Mouse (Mus musculus) bone marrow, adult 2 months (tissue): ENCODE data around the gene Rabep1. TPM values are rescaled to one million over a fixed set of nuclear protein-coding genes. Genes with fewer than 3 reads are reported as not detected.

Source experiments
- H3K27ac ChIP-seq: fragments of 200-500 bp; 2 replicates; pipeline ENCODE4 v1.5.1; 2012; ENCODE audit warnings: low read depth, mild to moderate bottlenecking, control low read depth, inconsistent platforms, low read length; ENCODE audit not compliant: control insufficient read depth, poor library complexity, insufficient read depth
- H3K4me1 ChIP-seq: fragments of 200-500 bp; 2 replicates; pipeline ENCODE4 v1.6.1; 2011; ENCODE audit warnings: low read length; ENCODE audit not compliant: control insufficient read depth, insufficient read depth
- H3K4me3 ChIP-seq: fragments of 200-500 bp; replicated peaks from 2 replicates; pipeline ENCODE3; 2011; ENCODE audit warnings: mild to moderate bottlenecking, low read depth, low read length, control low read depth; ENCODE audit not compliant: control insufficient read depth
- CTCF ChIP-seq: fragments of 200-500 bp; IDR thresholded peaks from 2 replicates; pipeline ENCODE4 v1.5.1; 2011; ENCODE audit warnings: low read length, control low read depth; ENCODE audit not compliant: control insufficient read depth, insufficient read depth
- POLR2A ChIP-seq: fragments of 200-500 bp; IDR thresholded peaks from 2 replicates; pipeline ENCODE4 v1.6.1; 2011; ENCODE audit warnings: low read depth, mild to moderate bottlenecking, control low read depth, low read length, borderline replicate concordance; ENCODE audit not compliant: control insufficient read depth
- WGBS: fragments of 180-500 bp; shearing (Covaris S2); methylation state at CpG from one replicate; pipeline ENCODE4 v1.1.7; 2018; 5-methylcytosine and 5-hydroxymethylcytosine counted together
- polyA plus RNA-seq: library from polyadenylated mRNA; stranded (reverse); fragments of >200 nt; gene quantifications from 2 replicates; pipeline ENCODE4 v1.2.4, GENCODE M21; 2011; ENCODE audit warnings: low replicate concordance; ENCODE audit not compliant: missing spikeins, insufficient read depth, insufficient read length

Gene Rabep1
- polyA plus RNA-seq, 1 experiment, result 28.8 TPM

GRCm38 (mm10) chr11:70931461-70931860 is 86.9 kb downstream of the Rabep1 start:
- TF ChIP-seq CTCF (no peak), POLR2A (no peak)

GRCm38 (mm10) chr11:70935316-70935715 is 90.7 kb downstream of the Rabep1 start:
- Histone ChIP-seq H3K4me3 (no peak overlapping the region), H3K27ac (no peak overlapping the region), H3K4me1 (no peaks in the 10 kb centered on the region)
- TF ChIP-seq POLR2A (no peak), CTCF (no peak)
- WGBS, result 92% methylated on average over 7 of the region's 7 CpGs

More at GRCm38 (mm10) chr11:70931461-70931860, 86.9 kb downstream of the Rabep1 start:
- 88% methylated on average over 5 of the region's 5 CpGs for WGBS
- Histone ChIP-seq H3K4me3 (no peak overlapping the region), H3K4me1 (no peaks in the 10 kb centered on the region), H3K27ac (no peak overlapping the region)

- Histone ChIP-seq H3K4me1 (no peaks in the 10 kb centered on the region), H3K4me3 (no peak overlapping the region), H3K27ac (no peak overlapping the region)
- WGBS, result 92% methylated on average over 1 of the region's 1 CpGs
- TF ChIP-seq CTCF, result no peak
- no peak for TF ChIP-seq POLR2A
Measured at GRCm38 (mm10) chr11:70942596-70942995, 98.0 kb downstream of the Rabep1 start.

- Histone ChIP-seq H3K4me3 (no peak overlapping the region), H3K27ac (no peak overlapping the region), H3K4me1 (no peaks in the 10 kb centered on the region)
- TF ChIP-seq POLR2A (no peak), CTCF (no peak)
- 95% methylated on average over 7 of the region's 7 CpGs for WGBS
Measured at GRCm38 (mm10) chr11:70943651-70944050, 99.1 kb downstream of the Rabep1 start.

- Histone ChIP-seq H3K4me3 (no peak overlapping the region), H3K4me1 (no peaks in the 10 kb centered on the region), H3K27ac (no peak overlapping the region)
- 87% methylated on average over 4 of the region's 4 CpGs for WGBS
- no peak for TF ChIP-seq POLR2A
- no peak for TF ChIP-seq CTCF
Measured at GRCm38 (mm10) chr11:70944935-70945817, 100.6 kb downstream of the Rabep1 start.

GRCm38 (mm10) chr11:70954711-70955110 is 110.1 kb downstream of the Rabep1 start:
- WGBS, result 84% methylated on average over 4 of the region's 4 CpGs
- no peak for TF ChIP-seq POLR2A
- TF ChIP-seq CTCF, result no peak
- no peak overlapping the region for H3K27ac ChIP-seq
- no peak overlapping the region for H3K4me3 ChIP-seq
- no peaks in the 10 kb centered on the region for H3K4me1 ChIP-seq

GRCm38 (mm10) chr11:70960786-70961554 is 116.4 kb downstream of the Rabep1 start:
- TF ChIP-seq CTCF, result no peak
- TF ChIP-seq POLR2A, result no peak
- H3K27ac ChIP-seq, result no peak overlapping the region
- WGBS, result 68% methylated on average over 5 of the region's 5 CpGs

GRCm38 (mm10) chr11:70964222-70964907 is 119.8 kb downstream of the Rabep1 start:
- H3K27ac ChIP-seq, result no peak overlapping the region
- no peak overlapping the region for H3K4me3 ChIP-seq
- no peak for TF ChIP-seq POLR2A
- TF ChIP-seq CTCF, result no peak
- 90% methylated on average over 4 of the region's 4 CpGs for WGBS
- peaks cover 3% of the 10 kb centered on the region; the same call in 1 of the 2 replicates for H3K4me1 ChIP-seq

More at GRCm38 (mm10) chr11:70960786-70961554, 116.4 kb downstream of the Rabep1 start:
- no peak overlapping the region for H3K4me3 ChIP-seq
- no peaks in the 10 kb centered on the region; the same call in 1 of the 2 replicates for H3K4me1 ChIP-seq
